Mouse (Mus musculus) midbrain, embryonic 10.5 days (tissue): ENCODE results near the gene Samd5. TPM values are rescaled to one million over a fixed set of nuclear protein-coding genes. Genes with fewer than 3 reads are reported as not detected.
A peak's percentile ranks its signal among the peaks of the same experiment; 100 is the strongest.

Experiments
- DNase-seq: peaks from one replicate; pipeline ENCODE4 v3.0.0-alpha.2; 2017; ENCODE audit warnings: low spot score
- H3K27ac ChIP-seq: fragments of 300-500 bp; sonication (generic); replicated peaks from 2 replicates; pipeline ENCODE4 v1.5.1; 2016; ENCODE audit warnings: mild to moderate bottlenecking
- H3K27me3 ChIP-seq: fragments of 300-500 bp; sonication (generic); 2 replicates; pipeline ENCODE4 v1.6.1; 2016; ENCODE audit warnings: low read depth, mild to moderate bottlenecking; ENCODE audit not compliant: poor library complexity, severe bottlenecking
- H3K36me3 ChIP-seq: fragments of 300-500 bp; sonication (generic); 2 replicates; pipeline ENCODE4 v1.6.1; 2016; ENCODE audit warnings: mild to moderate bottlenecking, moderate library complexity
- H3K4me1 ChIP-seq: fragments of 300-500 bp; sonication (generic); 2 replicates; pipeline ENCODE4 v1.6.1; 2016
- H3K4me3 ChIP-seq: fragments of 300-500 bp; sonication (generic); 2 replicates; pipeline ENCODE4 v1.5.1; 2016; ENCODE audit warnings: mild to moderate bottlenecking, moderate library complexity
- H3K9me3 ChIP-seq: fragments of 300-500 bp; sonication (generic); replicated peaks from 2 replicates; pipeline ENCODE4 v1.6.1; 2016; ENCODE audit warnings: mild to moderate bottlenecking
- WGBS: fragments of 180-500 bp; shearing (Covaris S2); methylation state at CpG from one replicate; pipeline ENCODE4 v1.1.7; 2016; 5-methylcytosine and 5-hydroxymethylcytosine counted together
- polyA plus RNA-seq: library from polyadenylated mRNA; unstranded; fragments of >200 nt; fragmentation: Nextera tagmentation; extraction: Ambion mirVana; gene quantifications from 2 replicates; pipeline ENCODE4 v1.2.1, GENCODE M21; 2016

Gene Samd5
- polyA plus RNA-seq, 1 experiment from 2014 or later = 6.0 TPM

DNA sequence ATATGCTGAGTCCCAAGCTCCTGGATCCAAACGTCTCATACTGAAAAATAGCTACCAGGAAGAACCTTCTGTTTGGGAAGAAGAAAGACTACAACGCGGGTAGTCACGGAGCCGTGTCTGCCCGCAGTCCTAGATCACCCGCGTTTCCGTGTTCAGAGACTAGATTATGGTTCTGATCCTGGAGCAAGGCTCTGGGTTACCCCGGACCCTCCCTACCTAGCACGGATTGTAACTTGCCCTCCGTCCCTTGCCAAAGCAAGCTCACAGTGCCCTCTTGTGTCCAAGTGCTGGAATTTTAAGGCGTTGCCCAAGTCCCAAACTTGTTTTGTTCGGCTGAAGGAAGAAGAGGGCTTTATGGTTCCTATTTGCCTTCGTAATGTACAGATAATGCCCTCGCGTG is 1.9 kb upstream of the Samd5 start:
- peak; percentile 77 for DNase-seq
- H3K27ac ChIP-seq = 0 out of 2 replicates have a peak overlapping the region, but pooled peaks have one; percentile 82
- peak overlapping the region; percentile 81 for H3K4me3 ChIP-seq
- 4% methylated on average over 17 of the region's 17 CpGs for WGBS
- peaks cover 35% of the 10 kb centered on the region for H3K4me1 ChIP-seq
- H3K9me3 ChIP-seq = no peaks in the 10 kb centered on the region
- no peaks in the 10 kb centered on the region for H3K36me3 ChIP-seq
- H3K27me3 ChIP-seq = peaks cover 56% of the 10 kb centered on the region

DNA sequence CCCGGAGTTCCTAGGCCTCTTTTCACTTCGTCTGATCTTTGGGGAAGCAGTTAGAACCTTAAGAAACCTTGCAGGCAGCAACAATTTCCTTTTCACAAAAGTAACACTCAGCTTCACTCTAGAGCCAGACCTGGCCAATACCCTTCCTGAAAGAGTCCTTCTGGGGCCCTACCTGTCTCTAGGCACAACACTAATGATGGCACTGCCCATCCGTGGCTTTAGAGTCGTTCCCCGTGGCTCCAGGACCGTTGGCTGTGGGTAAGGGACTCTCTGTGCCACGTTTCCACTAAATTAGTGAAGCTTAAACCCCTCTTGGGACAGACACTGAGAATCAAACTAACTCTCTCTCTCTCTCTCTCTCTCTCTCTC is 1.4 kb upstream of the Samd5 start:
- Histone ChIP-seq H3K27ac (peak overlapping the region; percentile 82), H3K9me3 (no peaks in the 10 kb centered on the region), H3K4me3 (peak overlapping the region; percentile 81), H3K27me3 (peaks cover 56% of the 10 kb centered on the region), H3K4me1 (peaks cover 35% of the 10 kb centered on the region), H3K36me3 (no peaks in the 10 kb centered on the region)
- 2% methylated on average over 7 of the region's 7 CpGs for WGBS
- DNase-seq = peak; percentile 34

DNA sequence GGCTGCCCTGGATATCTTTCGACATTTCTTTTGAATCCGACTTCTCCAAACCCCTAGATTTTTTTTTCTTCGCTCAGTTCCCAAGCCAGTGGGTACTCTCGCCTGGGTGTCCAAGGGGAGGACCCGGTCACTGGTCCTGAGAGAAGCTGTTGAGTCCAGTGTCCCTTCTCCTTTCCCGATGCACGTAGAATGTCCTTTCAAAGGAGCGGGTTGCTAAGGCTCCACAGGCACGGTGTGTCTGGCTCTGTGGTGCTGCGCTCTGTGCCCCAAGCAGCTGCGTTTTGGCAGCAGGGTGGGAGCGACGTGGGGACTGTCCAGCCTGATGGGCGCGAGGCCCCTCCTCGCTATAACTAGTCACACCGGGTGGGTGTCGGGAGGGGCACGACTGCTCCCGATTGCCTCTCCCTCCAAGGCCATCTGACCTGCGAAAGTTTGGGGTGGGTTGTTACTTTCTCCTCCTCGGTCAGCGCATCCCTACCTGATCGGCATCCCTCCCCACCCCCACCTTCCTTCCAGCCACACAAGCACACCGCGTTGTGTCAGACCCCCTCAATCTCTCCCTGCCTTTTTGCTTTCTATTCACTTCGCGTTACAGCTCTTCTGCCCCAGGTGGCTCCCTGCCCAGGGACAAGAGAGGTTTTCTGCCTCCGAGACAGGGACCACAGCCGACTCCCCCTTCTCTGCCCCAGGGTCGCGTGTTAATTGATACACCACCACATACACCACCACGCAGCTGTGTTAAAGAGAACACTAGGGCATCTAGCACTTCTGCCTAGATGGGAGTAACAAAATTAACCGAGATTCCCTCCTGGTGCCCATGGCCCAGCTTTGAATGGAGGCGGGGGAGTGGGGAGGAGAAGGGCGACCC is 776 bp upstream of the Samd5 start:
- peak overlapping the region; percentile 82 for H3K27ac ChIP-seq
- DNase-seq = no peak
- no peaks in the 10 kb centered on the region for H3K36me3 ChIP-seq
- H3K27me3 ChIP-seq = peaks cover 51% of the 10 kb centered on the region
- H3K4me3 ChIP-seq = peak overlapping the region; percentile 81
- H3K9me3 ChIP-seq = no peaks in the 10 kb centered on the region
- under 1% methylated on average over 35 of the region's 36 CpGs for WGBS
- H3K4me1 ChIP-seq = peaks cover 35% of the 10 kb centered on the region

DNA sequence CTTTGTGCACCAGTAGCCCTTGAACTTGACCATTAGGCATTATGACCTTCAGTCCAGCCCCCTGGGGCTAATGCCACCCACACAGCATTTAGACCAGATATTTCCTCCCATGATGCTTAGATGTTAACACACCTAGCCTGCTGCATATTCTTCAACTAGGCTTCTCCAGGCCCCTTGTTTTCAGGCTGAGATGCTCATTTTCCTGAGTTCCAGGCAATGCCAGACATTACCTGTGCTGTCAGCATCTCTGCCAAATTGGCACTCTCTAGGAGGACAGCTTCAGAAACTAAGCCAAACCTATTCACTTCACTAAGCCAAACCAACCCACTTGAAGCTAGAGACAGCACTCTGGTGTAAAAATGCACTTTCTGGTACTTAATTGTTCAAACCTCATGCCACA is 1.7 kb downstream of the Samd5 start:
- peaks cover 43% of the 10 kb centered on the region for H3K27me3 ChIP-seq

DNA sequence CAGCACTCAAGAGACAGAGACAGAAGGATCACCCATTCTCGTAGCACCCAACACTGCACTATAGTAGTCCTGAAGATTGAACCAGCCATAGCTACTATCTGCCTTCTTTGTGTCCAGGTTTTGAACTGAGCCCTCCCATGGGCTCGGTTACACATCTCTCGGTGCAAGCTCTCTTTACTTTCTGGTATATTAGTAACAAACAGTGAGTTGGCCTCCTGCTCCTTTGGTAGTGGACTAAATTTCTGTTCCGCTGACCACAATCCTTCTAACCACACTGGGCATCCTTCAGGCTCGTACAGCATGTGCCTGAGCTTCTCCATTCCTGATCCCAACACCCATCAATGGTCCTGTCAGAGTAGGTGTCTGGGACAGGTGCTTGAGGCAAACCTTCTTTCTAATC is 2.3 kb downstream of the Samd5 start:
- peak overlapping the region; percentile 81 for H3K4me3 ChIP-seq
- 86% methylated on average over 5 of the region's 5 CpGs for WGBS

More for the DNA sequence above, 1.7 kb downstream of the Samd5 start:
- peaks cover 31% of the 10 kb centered on the region for H3K4me1 ChIP-seq
- H3K9me3 ChIP-seq = no peaks in the 10 kb centered on the region
- no peak for DNase-seq
- H3K4me3 ChIP-seq = peak overlapping the region; percentile 81
- H3K36me3 ChIP-seq = no peaks in the 10 kb centered on the region
- no peak overlapping the region for H3K27ac ChIP-seq

DNA sequence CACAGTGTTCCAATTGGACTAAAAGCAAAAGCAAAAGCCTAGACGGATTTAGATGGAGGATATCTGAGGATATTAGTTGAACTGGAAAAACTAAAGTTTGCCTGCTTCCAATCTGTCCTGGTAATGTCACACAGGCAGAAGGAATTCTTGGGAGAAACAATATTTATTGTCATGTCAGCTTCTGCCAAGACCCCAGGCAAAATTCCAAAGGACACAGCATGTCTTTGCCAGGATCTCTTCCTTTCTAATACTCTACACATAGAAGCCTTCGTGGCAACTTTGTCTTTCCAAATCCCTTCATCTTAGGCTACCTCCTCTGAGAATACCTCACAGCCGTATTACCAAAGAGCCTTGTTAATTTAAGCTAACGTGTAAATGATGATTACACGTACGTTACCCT is 4.7 kb downstream of the Samd5 start:
- whole genome bisulfite sequencing = 89% methylated on average over 6 of the region's 6 CpGs
- DNase-seq = no peak

More for the DNA sequence above, 2.3 kb downstream of the Samd5 start:
- H3K27me3 ChIP-seq = peaks cover 38% of the 10 kb centered on the region
- no peaks in the 10 kb centered on the region for H3K36me3 ChIP-seq
- H3K4me1 ChIP-seq = peaks cover 31% of the 10 kb centered on the region
- H3K9me3 ChIP-seq = no peaks in the 10 kb centered on the region
- DNase-seq = no peak
- no peak overlapping the region for H3K27ac ChIP-seq

DNA sequence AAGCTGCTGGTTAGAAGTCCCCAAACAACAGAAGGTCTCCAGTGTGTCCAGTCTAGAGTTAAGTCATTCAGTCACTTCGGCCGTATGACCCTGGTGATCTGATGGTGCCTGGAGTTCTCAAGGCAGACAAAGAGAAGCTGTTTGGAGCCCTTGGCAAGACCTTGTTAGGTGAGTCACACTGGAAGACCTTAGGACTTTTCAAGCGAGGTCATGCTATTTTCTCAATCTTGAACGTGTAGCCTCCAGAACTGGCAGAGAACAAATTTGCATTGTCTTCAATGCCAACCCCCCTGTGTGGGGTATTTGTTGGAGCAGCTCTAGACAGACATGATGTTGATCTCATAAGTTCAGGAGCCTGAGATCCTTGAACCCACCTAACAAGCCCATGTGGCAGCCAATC is 6.2 kb downstream of the Samd5 start:
- no peak overlapping the region for H3K4me3 ChIP-seq
- no peak overlapping the region for H3K27ac ChIP-seq
- WGBS = 81% methylated on average over 4 of the region's 4 CpGs
- no peaks in the 10 kb centered on the region for H3K9me3 ChIP-seq
- no peak for DNase-seq
- peaks cover 13% of the 10 kb centered on the region for H3K27me3 ChIP-seq
- no peaks in the 10 kb centered on the region for H3K36me3 ChIP-seq
- H3K4me1 ChIP-seq = peaks cover 6% of the 10 kb centered on the region

More for the DNA sequence above, 4.7 kb downstream of the Samd5 start:
- H3K4me3 ChIP-seq = no peak overlapping the region
- no peaks in the 10 kb centered on the region for H3K36me3 ChIP-seq
- H3K9me3 ChIP-seq = no peaks in the 10 kb centered on the region
- peaks cover 19% of the 10 kb centered on the region for H3K27me3 ChIP-seq
- peaks cover 14% of the 10 kb centered on the region for H3K4me1 ChIP-seq
- H3K27ac ChIP-seq = no peak overlapping the region

DNA sequence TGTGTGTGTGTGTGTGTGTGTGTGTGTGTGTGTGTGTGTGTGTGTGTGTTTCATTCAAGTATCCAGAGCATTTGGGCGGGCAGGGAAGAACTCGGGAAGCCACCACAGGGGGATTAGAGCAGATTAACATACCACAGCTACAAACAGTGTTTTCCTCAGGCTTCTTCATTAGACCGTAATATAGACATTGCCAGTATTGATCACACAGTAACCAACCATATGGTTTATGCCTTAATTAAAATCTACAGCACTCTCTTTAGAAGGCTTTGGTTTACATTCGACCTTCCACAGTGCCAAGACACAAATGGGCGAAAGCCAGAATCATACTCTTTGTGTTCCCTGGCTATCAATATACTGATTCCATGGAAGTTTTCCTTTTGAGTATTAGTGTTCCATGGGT is 22.1 kb downstream of the Samd5 start:
- no peak for DNase-seq
- WGBS = 63% methylated on average over 5 of the region's 5 CpGs
- Histone ChIP-seq H3K27ac (no peak overlapping the region), H3K4me3 (no peak overlapping the region), H3K27me3 (no peaks in the 10 kb centered on the region), H3K36me3 (no peaks in the 10 kb centered on the region), H3K9me3 (no peaks in the 10 kb centered on the region), H3K4me1 (peaks cover 23% of the 10 kb centered on the region)

DNA sequence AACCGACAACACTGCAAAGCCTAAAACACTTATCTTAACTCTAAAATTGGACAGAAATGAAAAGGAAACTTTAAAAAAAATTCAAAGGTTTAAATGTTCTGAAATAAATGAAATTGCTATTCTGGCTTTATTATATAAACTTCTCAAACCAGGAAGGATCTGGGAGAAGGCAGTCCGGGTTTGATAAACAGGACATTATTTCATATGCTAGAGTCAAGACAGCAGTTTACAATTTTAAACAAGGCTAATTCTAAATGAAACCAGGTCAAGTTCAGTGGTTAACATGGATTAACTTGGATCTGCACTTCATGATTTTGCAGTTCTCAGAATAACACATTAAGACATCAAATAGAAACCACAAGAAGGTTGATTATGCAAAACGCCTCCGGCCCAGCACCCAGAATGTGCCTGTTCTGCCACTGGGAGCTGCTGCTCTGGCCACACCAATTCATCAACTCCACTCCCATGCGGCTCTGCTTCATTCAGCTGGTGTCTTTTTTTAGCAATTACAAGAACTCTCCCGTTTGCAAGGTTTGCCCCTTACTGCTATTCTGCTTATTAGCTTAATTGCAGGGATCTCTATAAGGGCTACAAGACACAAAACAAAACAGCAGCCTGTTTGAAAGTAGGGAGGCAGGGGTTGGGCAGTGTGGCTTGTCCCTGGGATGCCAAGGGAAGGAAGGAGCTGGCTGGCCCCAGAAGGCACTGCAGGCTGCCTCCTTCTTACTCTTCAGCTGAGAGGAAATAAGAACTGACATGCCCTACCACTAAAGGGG is 24.8 kb downstream of the Samd5 start:
- 68% methylated on average over 6 of the region's 6 CpGs for WGBS

DNA sequence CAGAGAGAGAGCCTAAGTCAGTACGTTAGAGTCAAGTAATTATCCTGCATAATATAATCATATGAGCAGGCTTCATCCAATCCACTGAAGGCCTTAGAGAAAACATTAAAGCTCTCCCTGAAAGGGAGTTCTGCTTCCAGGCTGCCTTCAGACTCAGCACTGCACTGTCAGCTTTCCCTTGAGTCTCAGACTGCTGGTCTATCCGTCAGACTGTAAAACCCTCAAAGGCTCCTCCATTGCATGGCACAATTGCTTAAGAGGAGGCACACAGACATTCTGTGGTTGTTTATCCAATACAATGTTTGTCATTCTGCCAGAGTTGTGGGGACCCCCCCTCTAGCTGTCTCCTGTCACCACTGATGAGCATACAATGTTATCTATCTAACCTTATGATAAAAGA is 26.5 kb downstream of the Samd5 start:
- no peaks in the 10 kb centered on the region for H3K9me3 ChIP-seq
- peaks cover 24% of the 10 kb centered on the region for H3K4me1 ChIP-seq
- WGBS = 75% methylated on average over 2 of the region's 2 CpGs
- H3K27me3 ChIP-seq = no peaks in the 10 kb centered on the region
- H3K4me3 ChIP-seq = no peak overlapping the region
- H3K36me3 ChIP-seq = no peaks in the 10 kb centered on the region
- no peak overlapping the region for H3K27ac ChIP-seq
- DNase-seq = no peak

More for the DNA sequence above, 24.8 kb downstream of the Samd5 start:
- H3K4me1 ChIP-seq = peaks cover 24% of the 10 kb centered on the region
- no peaks in the 10 kb centered on the region for H3K36me3 ChIP-seq
- H3K27me3 ChIP-seq = no peaks in the 10 kb centered on the region
- no peaks in the 10 kb centered on the region for H3K9me3 ChIP-seq
- H3K4me3 ChIP-seq = no peak overlapping the region
- no peak overlapping the region for H3K27ac ChIP-seq
- no peak for DNase-seq

DNA sequence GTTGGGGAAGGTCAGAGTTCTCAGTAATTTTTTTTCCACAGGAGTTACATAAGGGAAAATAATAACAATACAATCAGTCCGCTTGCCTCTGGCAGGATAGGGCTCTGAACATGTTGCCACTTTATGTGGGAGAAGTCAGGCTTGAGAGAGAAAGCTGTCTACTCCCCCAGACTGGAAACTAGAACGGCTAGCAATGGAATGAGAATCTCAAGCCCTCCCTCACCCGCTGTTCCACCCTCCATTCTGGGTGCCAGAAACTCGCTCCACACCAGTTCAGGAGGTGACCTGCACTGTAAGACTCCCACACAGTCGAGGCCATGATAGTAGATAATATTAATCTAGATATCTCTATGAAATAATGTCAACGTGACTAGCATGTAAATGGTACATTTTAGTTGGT is 27.3 kb downstream of the Samd5 start:
- Histone ChIP-seq H3K9me3 (no peaks in the 10 kb centered on the region), H3K4me1 (peaks cover 20% of the 10 kb centered on the region), H3K27me3 (no peaks in the 10 kb centered on the region), H3K36me3 (no peaks in the 10 kb centered on the region), H3K27ac (no peak overlapping the region), H3K4me3 (no peak overlapping the region)
- DNase-seq = no peak
- WGBS = 92% methylated on average over 6 of the region's 6 CpGs

DNA sequence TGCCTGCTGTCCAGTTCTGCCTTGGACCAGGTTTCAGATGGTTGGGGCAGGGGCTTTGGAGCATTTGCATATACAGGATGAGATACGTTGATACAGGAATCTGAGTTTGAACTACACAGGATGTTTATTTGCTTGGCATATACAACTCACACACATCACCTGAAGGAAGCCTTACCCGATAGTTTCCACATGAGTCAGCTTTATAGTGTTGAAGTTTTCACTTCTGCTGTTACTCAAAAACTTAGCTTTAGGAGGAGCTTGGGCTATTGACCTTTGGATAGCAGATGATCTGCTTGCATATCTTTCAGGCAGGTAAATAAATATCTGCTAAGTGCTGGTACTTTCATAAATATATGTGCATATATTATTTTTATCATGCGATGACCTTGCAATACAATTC is 28.6 kb downstream of the Samd5 start:
- Histone ChIP-seq H3K9me3 (no peaks in the 10 kb centered on the region), H3K27me3 (no peaks in the 10 kb centered on the region), H3K27ac (no peak overlapping the region), H3K4me3 (no peak overlapping the region), H3K36me3 (no peaks in the 10 kb centered on the region), H3K4me1 (peaks cover 17% of the 10 kb centered on the region)
- 94% methylated on average over 3 of the region's 3 CpGs for WGBS
- no peak for DNase-seq

DNA sequence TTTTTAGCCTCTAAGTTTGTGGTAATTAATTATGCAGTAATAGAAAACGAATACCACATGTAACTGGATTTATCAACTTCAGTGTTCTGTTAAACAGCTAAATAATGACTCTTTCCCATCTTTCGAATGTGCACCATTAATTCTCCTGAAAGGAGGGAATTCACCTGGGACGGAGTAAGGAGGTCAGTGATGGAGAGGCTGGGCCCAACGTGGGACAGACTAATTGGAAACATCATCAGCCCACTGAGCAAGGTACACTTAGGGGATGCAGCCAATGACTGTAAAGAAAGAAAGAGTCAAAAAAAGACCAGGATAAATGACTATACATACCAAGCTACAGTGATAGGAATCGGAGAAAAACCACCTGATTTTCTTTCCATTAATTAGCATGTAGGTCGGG is 31.5 kb downstream of the Samd5 start:
- Histone ChIP-seq H3K27ac (no peak overlapping the region), H3K4me3 (no peak overlapping the region), H3K36me3 (no peaks in the 10 kb centered on the region), H3K27me3 (no peaks in the 10 kb centered on the region), H3K4me1 (peaks cover 14% of the 10 kb centered on the region; the same call in 1 of the 2 replicates), H3K9me3 (no peaks in the 10 kb centered on the region)
- WGBS = 87% methylated on average over 6 of the region's 6 CpGs
- no peak for DNase-seq
